Mouse (Mus musculus): Measurements from ENCODE around the gene Chaf1a. TPM values are rescaled to one million over a fixed set of nuclear protein-coding genes. Genes with fewer than 3 reads are reported as not detected.

Chaf1a gene
- polyA plus RNA-seq, 1 experiment = 39.9 TPM

GRCm38 (mm10) chr17:56022131-56022988, 17.9 kb upstream of the Chaf1a start:
- TF ChIP-seq MYOG (IDR thresholded peaks at IDR 0.05; ENCODE audit: control insufficient read depth, extremely low read depth, insufficient read length) (no peak), CEBPB (IDR thresholded peaks at IDR 0.05; ENCODE audit: low read depth) (no peak), MYOD1 (IDR thresholded peaks at IDR 0.05; ENCODE audit: control insufficient read depth, insufficient read length, low read depth) (no peak), FOSL1 (IDR thresholded peaks at IDR 0.05; ENCODE audit: insufficient read depth, low read length, poor library complexity, severe bottlenecking) (no peak), USF1 (IDR thresholded peaks at IDR 0.05; ENCODE audit: low read depth) (no peak), MAX (IDR thresholded peaks at IDR 0.05) (no peak), CTCF (IDR thresholded peaks at IDR 0.05; ENCODE audit: control insufficient read depth, insufficient read depth, insufficient read length) (no peak)
- H3K4me3 ChIP-seq (ENCODE audit: insufficient read depth, poor library complexity, severe bottlenecking) = no peak overlapping the region
- no peaks in the 10 kb centered on the region for H3K27me3 ChIP-seq (ENCODE audit: control insufficient read depth, insufficient read depth, insufficient read length)
- peaks cover 75% of the 10 kb centered on the region for H3K79me2 ChIP-seq (ENCODE audit: control insufficient read depth, insufficient read depth)
- H3ac ChIP-seq (ENCODE audit: control insufficient read depth, insufficient read length, low read depth) = no peak overlapping the region
- H3K36me3 ChIP-seq (ENCODE audit: control insufficient read depth, insufficient read depth) = peaks cover 45% of the 10 kb centered on the region
- H3K79me3 ChIP-seq (ENCODE audit: low read depth) = peaks cover 47% of the 10 kb centered on the region

- Histone ChIP-seq H3K79me2 (ENCODE audit: control insufficient read depth, insufficient read depth) (peaks cover 81% of the 10 kb centered on the region), H3K4me3 (ENCODE audit: insufficient read depth, poor library complexity, severe bottlenecking) (no peak overlapping the region), H3K79me3 (ENCODE audit: low read depth) (peaks cover 50% of the 10 kb centered on the region), H3ac (ENCODE audit: control insufficient read depth, insufficient read length, low read depth) (no peak overlapping the region), H3K36me3 (ENCODE audit: control insufficient read depth, insufficient read depth) (peaks cover 40% of the 10 kb centered on the region), H3K27me3 (ENCODE audit: control insufficient read depth, insufficient read depth, insufficient read length) (no peaks in the 10 kb centered on the region)
- TF ChIP-seq CTCF (IDR thresholded peaks at IDR 0.05; ENCODE audit: control insufficient read depth, insufficient read depth, insufficient read length) (no peak), MYOG (IDR thresholded peaks at IDR 0.05; ENCODE audit: control insufficient read depth, extremely low read depth, insufficient read length) (no peak), FOSL1 (IDR thresholded peaks at IDR 0.05; ENCODE audit: insufficient read depth, low read length, poor library complexity, severe bottlenecking) (no peak), MAX (IDR thresholded peaks at IDR 0.05) (no peak), USF1 (IDR thresholded peaks at IDR 0.05; ENCODE audit: low read depth) (no peak), CEBPB (IDR thresholded peaks at IDR 0.05; ENCODE audit: low read depth) (no peak), MYOD1 (IDR thresholded peaks at IDR 0.05; ENCODE audit: control insufficient read depth, insufficient read length, low read depth) (no peak)
Observed at GRCm38 (mm10) chr17:56022989-56023290, 17.3 kb upstream of the Chaf1a start.

DNA sequence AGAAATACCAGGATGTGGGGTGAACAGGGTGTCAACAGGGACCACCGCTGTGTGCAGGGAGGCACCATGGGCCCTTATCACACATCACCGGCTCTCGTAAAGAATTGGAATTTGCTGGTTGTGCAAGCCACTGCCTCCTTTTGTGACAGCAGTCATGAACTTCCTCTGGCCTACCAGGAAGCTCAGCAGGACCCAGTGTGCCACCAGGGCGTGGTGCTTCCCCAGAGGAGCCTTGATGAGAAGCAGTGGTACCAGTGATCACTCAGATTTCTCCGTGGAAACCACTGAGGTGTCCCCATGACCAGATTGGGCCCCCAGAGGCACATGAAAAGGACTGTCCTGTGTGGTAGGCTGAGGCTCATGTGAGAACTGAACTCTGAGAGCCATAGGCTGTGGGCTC, 16.9 kb upstream of the Chaf1a start:
- no peaks in the 10 kb centered on the region for H3K27me3 ChIP-seq (ENCODE audit: control insufficient read depth, insufficient read depth, insufficient read length)
- peaks cover 85% of the 10 kb centered on the region for H3K79me2 ChIP-seq (ENCODE audit: control insufficient read depth, insufficient read depth)
- no peak for TF ChIP-seq FOSL1 (IDR thresholded peaks at IDR 0.05; ENCODE audit: insufficient read depth, low read length, poor library complexity, severe bottlenecking)
- TF ChIP-seq MAX (IDR thresholded peaks at IDR 0.05) = no peak
- TF ChIP-seq CEBPB (IDR thresholded peaks at IDR 0.05; ENCODE audit: low read depth) = no peak
- no peak for TF ChIP-seq CTCF (IDR thresholded peaks at IDR 0.05; ENCODE audit: control insufficient read depth, insufficient read depth, insufficient read length)
- TF ChIP-seq MYOG (IDR thresholded peaks at IDR 0.05; ENCODE audit: control insufficient read depth, extremely low read depth, insufficient read length) = no peak
- TF ChIP-seq USF1 (IDR thresholded peaks at IDR 0.05; ENCODE audit: low read depth) = no peak
- TF ChIP-seq MYOD1 (IDR thresholded peaks at IDR 0.05; ENCODE audit: control insufficient read depth, insufficient read length, low read depth) = no peak
- no peak overlapping the region for H3ac ChIP-seq (ENCODE audit: control insufficient read depth, insufficient read length, low read depth)
- no peak overlapping the region for H3K4me3 ChIP-seq (ENCODE audit: insufficient read depth, poor library complexity, severe bottlenecking)
- H3K36me3 ChIP-seq (ENCODE audit: control insufficient read depth, insufficient read depth) = peaks cover 37% of the 10 kb centered on the region
- H3K79me3 ChIP-seq (ENCODE audit: low read depth) = peaks cover 55% of the 10 kb centered on the region

DNA sequence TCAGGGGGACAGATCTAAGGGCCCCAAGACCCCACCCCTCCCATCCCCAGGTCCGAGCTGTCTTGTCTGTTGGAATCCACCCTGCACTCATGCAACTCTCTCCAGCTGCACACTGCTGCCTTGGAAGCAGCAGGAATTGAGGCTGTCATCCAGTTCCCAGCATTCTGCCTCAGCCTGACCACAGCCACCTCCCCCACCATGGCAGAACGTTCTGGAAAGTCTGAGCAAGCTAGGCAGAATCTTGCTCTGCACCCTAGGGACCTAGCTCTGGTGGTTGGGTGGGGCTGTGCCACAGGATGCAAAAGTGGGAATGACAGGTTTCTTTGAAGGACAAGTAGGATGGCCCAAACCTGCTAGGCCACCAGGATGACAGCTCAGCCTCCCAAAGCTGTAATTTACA, 15.8 kb upstream of the Chaf1a start:
- peaks cover 64% of the 10 kb centered on the region for H3K79me3 ChIP-seq (ENCODE audit: low read depth)
- no peak overlapping the region for H3K4me3 ChIP-seq (ENCODE audit: insufficient read depth, poor library complexity, severe bottlenecking)
- no peak for TF ChIP-seq USF1 (IDR thresholded peaks at IDR 0.05; ENCODE audit: low read depth)
- no peak for TF ChIP-seq MYOD1 (IDR thresholded peaks at IDR 0.05; ENCODE audit: control insufficient read depth, insufficient read length, low read depth)
- TF ChIP-seq FOSL1 (IDR thresholded peaks at IDR 0.05; ENCODE audit: insufficient read depth, low read length, poor library complexity, severe bottlenecking) = no peak
- TF ChIP-seq CTCF (IDR thresholded peaks at IDR 0.05; ENCODE audit: control insufficient read depth, insufficient read depth, insufficient read length) = no peak
- no peak for TF ChIP-seq MAX (IDR thresholded peaks at IDR 0.05)
- TF ChIP-seq CEBPB (IDR thresholded peaks at IDR 0.05; ENCODE audit: low read depth) = no peak
- TF ChIP-seq MYOG (IDR thresholded peaks at IDR 0.05; ENCODE audit: control insufficient read depth, extremely low read depth, insufficient read length) = no peak
- no peak overlapping the region for H3ac ChIP-seq (ENCODE audit: control insufficient read depth, insufficient read length, low read depth)
- peaks cover 37% of the 10 kb centered on the region for H3K36me3 ChIP-seq (ENCODE audit: control insufficient read depth, insufficient read depth)
- no peaks in the 10 kb centered on the region for H3K27me3 ChIP-seq (ENCODE audit: control insufficient read depth, insufficient read depth, insufficient read length)
- H3K79me2 ChIP-seq (ENCODE audit: control insufficient read depth, insufficient read depth) = peaks cover 96% of the 10 kb centered on the region

- no peak overlapping the region for H3ac ChIP-seq (ENCODE audit: control insufficient read depth, insufficient read length, low read depth)
- H3K79me3 ChIP-seq (ENCODE audit: low read depth) = peaks cover 69% of the 10 kb centered on the region
- no peaks in the 10 kb centered on the region for H3K27me3 ChIP-seq (ENCODE audit: control insufficient read depth, insufficient read depth, insufficient read length)
- no peak for TF ChIP-seq CEBPB (IDR thresholded peaks at IDR 0.05; ENCODE audit: low read depth)
- H3K4me3 ChIP-seq (ENCODE audit: insufficient read depth, poor library complexity, severe bottlenecking) = no peak overlapping the region
- H3K36me3 ChIP-seq (ENCODE audit: control insufficient read depth, insufficient read depth) = peaks cover 37% of the 10 kb centered on the region
- H3K79me2 ChIP-seq (ENCODE audit: control insufficient read depth, insufficient read depth) = peaks cover 96% of the 10 kb centered on the region
Observed at GRCm38 (mm10) chr17:56024931-56025330, 15.3 kb upstream of the Chaf1a start.

- Histone ChIP-seq H3ac (ENCODE audit: control insufficient read depth, insufficient read length, low read depth) (no peak overlapping the region), H3K36me3 (ENCODE audit: control insufficient read depth, insufficient read depth) (peaks cover 33% of the 10 kb centered on the region), H3K27me3 (ENCODE audit: control insufficient read depth, insufficient read depth, insufficient read length) (no peaks in the 10 kb centered on the region), H3K4me3 (ENCODE audit: insufficient read depth, poor library complexity, severe bottlenecking) (no peak overlapping the region), H3K79me3 (ENCODE audit: low read depth) (peaks cover 79% of the 10 kb centered on the region), H3K79me2 (ENCODE audit: control insufficient read depth, insufficient read depth) (peaks cover 96% of the 10 kb centered on the region)
- TF ChIP-seq MYOG (IDR thresholded peaks at IDR 0.05; ENCODE audit: control insufficient read depth, extremely low read depth, insufficient read length) = no peak
- TF ChIP-seq CEBPB (IDR thresholded peaks at IDR 0.05; ENCODE audit: low read depth) = no peak
- TF ChIP-seq MAX (IDR thresholded peaks at IDR 0.05) = peak; percentile 96
- TF ChIP-seq USF1 (IDR thresholded peaks at IDR 0.05; ENCODE audit: low read depth) = peak; percentile 76
- no peak for TF ChIP-seq FOSL1 (IDR thresholded peaks at IDR 0.05; ENCODE audit: insufficient read depth, low read length, poor library complexity, severe bottlenecking)
- TF ChIP-seq MYOD1 (IDR thresholded peaks at IDR 0.05; ENCODE audit: control insufficient read depth, insufficient read length, low read depth) = no peak
- TF ChIP-seq CTCF (IDR thresholded peaks at IDR 0.05; ENCODE audit: control insufficient read depth, insufficient read depth, insufficient read length) = no peak
Observed at GRCm38 (mm10) chr17:56026303-56026702, 13.9 kb upstream of the Chaf1a start.

All from C2C12 (cell line).